Mouse (Mus musculus): ENCODE data around the gene Cdc34.

DNA sequence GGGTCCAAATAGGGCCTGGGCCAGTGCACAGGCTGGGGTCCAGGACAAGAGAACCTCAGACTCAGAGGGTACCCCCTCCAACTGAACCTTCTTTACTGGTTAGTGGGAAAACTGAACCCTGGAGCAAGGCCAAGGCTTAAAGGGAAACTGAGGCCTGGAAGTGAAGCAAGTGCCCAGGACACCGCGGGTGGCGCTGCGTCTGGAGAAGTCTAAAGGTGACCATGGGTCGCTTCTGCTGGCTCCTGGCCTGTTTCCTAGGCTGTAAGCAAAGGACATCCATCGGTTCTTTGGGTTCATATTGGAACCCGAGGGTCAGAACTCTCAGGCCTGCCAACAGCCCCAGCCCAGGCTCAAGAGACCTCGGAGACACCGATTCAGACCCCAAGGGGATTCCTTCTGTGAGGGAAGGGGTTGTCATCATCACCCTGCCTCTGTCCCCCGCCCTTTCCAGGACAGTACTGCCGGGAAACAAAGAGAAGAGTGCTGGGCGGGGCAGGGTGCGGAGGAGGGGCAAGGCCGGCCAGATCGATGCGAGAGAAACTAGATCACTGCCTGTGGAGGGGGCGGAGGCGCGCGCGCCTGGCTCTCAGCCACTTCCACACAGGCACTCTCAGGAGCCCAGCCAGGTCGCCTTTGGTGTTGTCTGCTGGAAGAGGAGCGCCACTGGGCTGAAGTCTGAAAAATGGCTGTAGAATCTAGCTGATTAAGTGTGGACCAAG lies 43.4 kb upstream of the Cdc34 start:
- no peak for TF ChIP-seq CTCF (conservative IDR thresholded peaks at IDR 0.05; ENCODE audit: low read length)
- no peak for TF ChIP-seq NANOG (IDR thresholded peaks at IDR 0.05; ENCODE audit: borderline replicate concordance, low read length)
